Mouse (Mus musculus) brain, embryonic 14.5 days (tissue): ENCODE measurements around the gene Trim17. TPM values are rescaled to one million over a fixed set of nuclear protein-coding genes. Genes with fewer than 3 reads are reported as not detected.
A peak's percentile ranks its signal among the peaks of the same experiment; 100 is the strongest.

Experiments
- DNase-seq: peaks from one replicate; pipeline ENCODE4 v3.0.0-alpha.2; 2011; ENCODE audit warnings: low read depth
- CTCF ChIP-seq: fragments of 200-500 bp; IDR thresholded peaks from 2 replicates; pipeline ENCODE4 v1.5.1; 2012; ENCODE audit warnings: inconsistent platforms, mild to moderate bottlenecking, moderate library complexity, borderline replicate concordance; ENCODE audit not compliant: insufficient read depth, insufficient read length; ENCODE audit errors: extremely low read depth
- POLR2A ChIP-seq: fragments of 200-500 bp; IDR thresholded peaks from 2 replicates; pipeline ENCODE4 v1.6.1; 2012; ENCODE audit warnings: mild to moderate bottlenecking, inconsistent platforms, borderline replicate concordance; ENCODE audit not compliant: poor library complexity, insufficient read depth, insufficient read length, severe bottlenecking; ENCODE audit errors: extremely low read depth
- polyA plus RNA-seq: library from polyadenylated mRNA; depleted of rRNA; stranded (reverse); fragments of >200 nt; gene quantifications from 2 replicates; pipeline ENCODE4 v1.2.3, GENCODE M21; 2012

Trim17 gene
- polyA plus RNA-seq, 1 experiment, result 2.2 TPM

DNA sequence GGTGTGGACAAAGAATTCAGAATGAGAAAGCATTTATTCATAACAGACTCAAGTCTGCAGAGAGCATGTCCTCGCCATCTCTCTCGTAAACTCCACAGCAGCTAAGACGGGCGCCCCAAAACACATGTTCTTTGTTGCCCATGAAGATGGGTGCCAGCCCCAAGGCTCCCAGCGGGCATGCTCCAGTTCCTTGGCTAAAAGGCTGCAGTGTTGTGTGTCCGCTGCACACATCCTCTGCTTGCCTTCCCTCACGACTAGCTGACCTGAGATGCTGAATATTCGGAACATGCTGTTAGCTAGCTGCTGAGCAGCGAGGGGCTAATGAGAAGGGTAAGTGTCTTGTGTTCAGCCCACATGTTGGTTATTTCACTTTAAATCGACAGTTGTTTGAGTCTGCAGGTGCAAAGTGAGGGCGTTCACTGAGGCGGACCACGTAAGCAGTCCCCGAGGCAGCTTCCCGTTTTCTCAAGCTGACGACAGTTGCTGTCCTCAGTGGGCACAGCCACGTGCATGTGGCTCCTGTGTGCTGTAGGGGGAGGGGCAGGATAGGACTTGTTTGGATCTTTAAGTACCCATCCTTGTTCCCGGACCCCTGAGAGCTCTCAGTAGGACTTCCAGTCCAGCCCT, 28.1 kb downstream of the Trim17 start:
- no peak for TF ChIP-seq POLR2A
- no peak for TF ChIP-seq CTCF

DNA sequence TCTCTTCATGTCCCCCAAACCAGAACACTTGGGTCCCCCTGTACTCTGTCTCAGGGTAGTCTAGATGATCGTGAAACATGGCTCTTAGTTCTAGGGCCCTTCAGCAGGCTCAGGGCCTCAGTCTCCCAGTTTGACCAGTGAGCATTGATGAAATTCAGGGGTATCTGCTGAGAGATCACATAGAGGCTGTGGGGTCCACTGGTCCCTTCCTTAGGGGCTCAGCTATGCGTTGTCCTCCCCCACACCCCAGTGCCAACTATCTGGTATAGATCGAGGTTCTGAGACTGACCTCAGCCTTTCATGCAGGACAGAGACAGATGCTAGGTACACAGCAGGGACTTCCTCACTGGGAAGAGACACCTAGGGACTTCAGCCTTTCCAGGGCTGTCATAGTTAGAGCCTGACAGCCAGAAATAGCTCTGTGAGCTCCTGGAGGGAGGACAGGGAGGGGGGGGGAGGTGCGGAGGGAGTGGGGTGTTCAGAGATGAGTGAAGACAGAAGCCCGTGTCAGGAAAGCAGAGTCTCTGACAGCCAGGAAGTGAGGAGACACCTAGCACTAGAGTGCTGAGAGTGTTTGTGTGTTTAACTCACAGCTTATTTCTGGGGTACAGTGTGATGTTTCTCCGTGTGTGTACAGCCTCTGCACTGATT, 29.3 kb downstream of the Trim17 start:
- no peak for DNase-seq
- no peak for TF ChIP-seq CTCF
- no peak for TF ChIP-seq POLR2A

More for the DNA sequence above, 28.1 kb downstream of the Trim17 start:
- no peak for DNase-seq

DNA sequence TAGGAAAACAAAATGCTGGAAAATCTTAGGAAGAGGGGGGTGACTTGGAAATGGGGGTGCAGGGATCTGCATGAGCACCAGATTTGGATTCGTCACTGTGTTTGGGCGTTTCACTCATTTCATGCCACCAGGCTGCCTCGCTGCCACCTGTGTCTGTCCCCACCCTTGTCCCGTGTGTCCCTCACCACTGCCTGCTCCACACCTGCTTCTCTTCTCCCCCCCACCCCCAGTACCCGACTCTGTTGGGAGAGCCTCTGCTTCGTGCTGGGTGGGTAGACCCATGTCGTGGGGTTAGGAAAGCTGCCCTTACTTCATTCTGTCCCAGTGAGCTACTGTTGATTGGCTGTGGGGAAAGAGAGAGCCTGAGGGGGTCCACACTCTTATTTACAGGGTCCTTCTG, 30.2 kb downstream of the Trim17 start:
- TF ChIP-seq CTCF (no peak), POLR2A (no peak)
- no peak for DNase-seq

DNA sequence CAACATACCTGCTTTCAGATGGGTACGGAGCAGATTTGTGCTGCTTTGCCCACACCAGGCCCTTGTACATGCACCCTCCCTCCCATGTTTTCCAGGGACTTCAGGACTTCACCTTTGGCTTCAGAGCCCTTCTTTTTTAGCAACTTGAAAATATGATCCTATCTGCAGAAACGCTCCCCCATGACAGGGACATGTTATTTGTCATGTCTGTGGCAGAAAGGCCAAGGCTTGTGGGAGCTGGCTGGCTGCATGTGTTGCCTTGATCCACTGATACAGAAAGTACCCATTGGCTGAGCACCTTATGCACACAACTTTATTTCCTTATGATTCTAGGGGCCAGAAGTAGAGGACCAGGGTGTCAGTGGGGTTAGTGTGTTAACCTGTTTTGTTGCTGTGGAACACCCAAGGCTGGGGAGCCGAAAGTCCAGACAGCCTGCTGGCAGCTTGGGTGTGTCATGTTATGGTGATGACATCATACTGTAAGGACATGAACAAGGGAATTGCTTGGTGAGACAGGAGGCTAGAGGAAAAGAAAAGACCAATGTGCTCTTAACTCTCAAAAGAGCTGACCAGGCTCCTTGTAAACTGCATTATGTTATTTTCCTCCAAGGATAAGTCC, 30.9 kb downstream of the Trim17 start:
- TF ChIP-seq POLR2A (no peak), CTCF (no peak)
- no peak for DNase-seq

DNA sequence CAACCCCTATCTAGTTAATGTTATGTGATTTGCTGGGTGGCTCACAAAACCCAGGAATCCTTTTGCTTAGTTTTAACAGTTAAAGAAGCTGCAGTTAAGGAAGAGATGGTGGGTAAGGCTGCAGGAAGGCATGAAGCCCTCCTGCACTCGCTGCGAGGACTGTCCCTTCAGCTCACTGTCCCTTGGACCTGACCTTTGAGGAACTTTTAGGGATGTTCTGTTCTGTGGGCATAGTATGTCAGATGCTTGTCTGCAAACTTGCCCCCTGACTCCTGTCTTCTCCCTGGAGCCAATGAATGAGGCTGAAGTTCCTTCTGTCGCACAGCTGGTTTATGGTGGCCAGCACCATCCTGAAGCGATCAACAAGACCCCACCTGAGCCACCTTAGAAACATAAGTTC, 34.7 kb downstream of the Trim17 start:
- TF ChIP-seq CTCF (no peak), POLR2A (no peak)
- DNase-seq, result no peak

DNA sequence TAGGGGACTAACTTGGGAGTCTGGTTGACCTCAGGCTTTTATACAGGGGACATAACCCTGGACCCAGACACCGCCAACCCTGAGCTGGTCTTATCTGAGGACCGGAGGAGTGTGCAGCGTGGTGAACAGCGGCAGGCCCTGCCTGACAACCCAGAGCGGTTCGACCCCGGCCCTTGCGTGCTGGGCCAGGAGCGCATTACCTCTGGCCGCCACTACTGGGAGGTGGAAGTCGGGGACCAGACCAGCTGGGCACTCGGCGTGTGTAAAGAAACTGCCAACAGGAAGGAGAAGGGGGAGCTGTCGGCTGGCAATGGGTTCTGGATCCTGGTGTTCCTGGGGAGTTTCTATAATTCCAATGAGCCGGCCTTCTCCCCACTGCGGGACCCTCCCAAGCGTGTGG, 35.7 kb downstream of the Trim17 start:
- no peak for TF ChIP-seq POLR2A
- TF ChIP-seq CTCF, result no peak
- no peak for DNase-seq

DNA sequence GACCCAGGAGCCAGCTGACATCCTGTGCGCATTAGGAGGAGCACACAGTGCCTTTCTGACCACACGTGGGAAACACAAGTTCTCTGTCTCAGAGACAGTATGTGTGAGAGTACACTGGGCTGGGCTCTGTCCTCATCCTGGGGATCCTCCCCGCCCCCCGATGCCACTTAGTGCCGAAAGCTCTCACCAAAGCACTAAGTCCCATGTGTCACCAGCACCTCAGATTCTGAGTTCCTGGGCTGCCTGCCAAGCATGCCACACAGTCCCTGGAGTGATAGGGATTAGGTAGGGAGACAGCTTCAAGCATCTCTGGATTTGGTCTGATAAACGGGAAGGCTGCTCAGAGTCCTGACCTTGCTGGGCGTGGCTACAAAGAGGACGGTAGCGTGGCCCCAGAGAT, 36.3 kb downstream of the Trim17 start:
- TF ChIP-seq POLR2A, result no peak
- TF ChIP-seq CTCF, result no peak
- no peak for DNase-seq

DNA sequence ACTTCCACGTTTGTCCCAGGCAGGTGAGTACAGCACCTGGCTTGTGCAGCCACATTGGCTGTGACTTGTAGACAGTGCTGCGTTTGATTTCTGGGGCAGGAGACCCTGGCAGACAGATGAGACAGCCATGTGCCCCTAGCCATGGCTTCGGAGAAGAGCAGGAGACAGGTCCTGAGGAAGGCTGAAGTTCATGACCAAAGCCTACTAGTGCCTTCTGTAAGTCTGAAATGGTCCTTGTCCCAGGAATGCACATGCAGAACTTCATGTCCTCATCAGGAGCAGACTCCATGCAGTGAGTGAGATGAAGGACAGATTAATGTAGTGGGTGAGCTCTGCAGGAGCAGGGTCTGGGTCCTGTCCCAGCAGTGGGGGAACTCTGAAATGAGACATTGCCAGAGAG, 37.4 kb downstream of the Trim17 start:
- no peak for DNase-seq
- TF ChIP-seq CTCF (no peak), POLR2A (no peak)

DNA sequence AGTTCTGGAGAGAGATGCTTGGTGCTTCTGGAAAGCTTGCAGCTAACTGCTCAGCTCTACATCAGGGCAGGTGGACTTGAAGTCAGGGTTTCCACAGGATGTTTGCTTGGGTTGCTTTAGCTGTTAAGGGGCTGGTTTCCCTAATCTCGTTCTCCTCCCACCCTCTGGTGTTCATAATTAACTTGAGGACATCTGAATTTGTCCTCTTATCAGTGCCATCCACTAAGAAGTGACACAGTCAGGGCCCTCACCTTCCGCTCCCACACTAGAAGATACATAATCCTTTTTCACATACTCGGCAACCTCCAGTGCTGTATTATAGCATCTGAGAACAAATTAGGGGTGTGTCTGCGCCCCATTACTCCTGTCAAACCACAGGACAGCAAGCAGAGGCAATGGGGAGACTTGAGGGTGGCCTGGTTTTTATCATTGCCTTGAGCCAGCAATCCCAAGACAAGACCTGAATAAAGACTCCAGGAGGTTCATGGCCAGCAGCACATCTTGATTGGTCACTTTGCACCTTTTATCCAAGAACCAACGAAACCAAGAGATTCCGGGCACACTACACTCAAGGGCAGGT, 38.7 kb downstream of the Trim17 start:
- DNase-seq, result no peak
- no peak for TF ChIP-seq CTCF
- TF ChIP-seq POLR2A, result no peak

DNA sequence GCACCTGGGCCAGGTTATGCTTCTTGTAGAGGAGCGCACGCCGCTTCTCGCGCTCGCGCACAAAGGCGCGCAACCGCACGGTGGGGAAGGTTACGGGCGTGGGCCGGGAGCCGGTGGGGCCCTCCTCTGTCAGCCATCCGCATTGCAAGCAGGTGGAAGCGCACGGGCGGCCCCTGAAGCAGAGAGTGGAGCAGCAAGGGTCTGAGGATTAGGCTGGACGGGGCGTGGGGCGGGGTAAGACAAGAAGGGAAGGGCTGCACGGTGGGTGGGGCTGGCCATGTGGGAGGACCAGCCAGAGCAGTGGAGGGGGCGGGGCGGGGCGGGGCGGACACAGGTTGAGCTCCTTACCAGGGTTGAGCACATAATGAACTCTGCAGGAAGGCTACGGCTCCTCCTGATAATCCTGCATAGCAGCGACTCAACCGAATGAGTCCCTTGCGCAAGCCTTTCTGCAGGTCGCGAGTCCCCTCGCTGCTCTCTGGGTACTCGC, 39.9 kb downstream of the Trim17 start:
- TF ChIP-seq POLR2A (no peak), CTCF (peak; percentile 23; the same call in 1 of the 2 replicates)
- peak; percentile 53 for DNase-seq

DNA sequence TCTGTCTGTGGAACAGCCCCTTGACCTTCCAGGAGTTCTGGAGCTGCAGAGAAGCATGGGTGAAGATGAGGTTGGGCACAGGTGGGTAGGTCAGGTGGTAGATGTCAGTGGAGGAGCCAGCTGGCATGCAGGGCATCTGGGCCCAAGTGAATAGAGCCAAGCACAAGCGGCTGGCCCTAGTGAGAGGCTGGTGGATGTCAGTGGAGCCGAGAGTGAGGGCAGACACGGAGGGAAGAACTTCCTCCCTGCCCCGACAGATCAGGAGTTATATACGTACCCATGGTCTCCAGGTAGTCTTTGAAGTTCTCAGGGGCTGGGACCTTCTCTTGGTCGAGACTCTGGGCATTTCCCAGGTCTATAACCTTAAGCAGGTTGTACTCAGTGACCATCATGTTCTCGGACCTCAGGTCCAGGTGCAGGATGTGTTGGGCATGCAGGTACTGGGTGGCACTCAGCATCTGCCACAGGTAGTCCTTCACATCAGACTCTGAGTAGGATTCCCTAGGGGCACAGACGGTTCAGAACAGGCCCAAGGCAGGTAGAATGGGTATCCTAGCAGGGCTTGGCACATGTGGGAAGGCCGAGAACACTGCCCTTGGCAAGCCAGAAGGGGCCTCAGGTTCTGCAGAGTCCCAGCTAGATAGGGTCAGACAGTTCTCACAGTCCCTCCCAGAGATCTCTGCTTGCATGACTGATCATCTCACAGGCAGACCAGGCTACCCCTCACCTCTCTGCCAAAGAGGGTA, 40.7 kb downstream of the Trim17 start:
- DNase-seq, result no peak
- TF ChIP-seq POLR2A (no peak), CTCF (no peak)

DNA sequence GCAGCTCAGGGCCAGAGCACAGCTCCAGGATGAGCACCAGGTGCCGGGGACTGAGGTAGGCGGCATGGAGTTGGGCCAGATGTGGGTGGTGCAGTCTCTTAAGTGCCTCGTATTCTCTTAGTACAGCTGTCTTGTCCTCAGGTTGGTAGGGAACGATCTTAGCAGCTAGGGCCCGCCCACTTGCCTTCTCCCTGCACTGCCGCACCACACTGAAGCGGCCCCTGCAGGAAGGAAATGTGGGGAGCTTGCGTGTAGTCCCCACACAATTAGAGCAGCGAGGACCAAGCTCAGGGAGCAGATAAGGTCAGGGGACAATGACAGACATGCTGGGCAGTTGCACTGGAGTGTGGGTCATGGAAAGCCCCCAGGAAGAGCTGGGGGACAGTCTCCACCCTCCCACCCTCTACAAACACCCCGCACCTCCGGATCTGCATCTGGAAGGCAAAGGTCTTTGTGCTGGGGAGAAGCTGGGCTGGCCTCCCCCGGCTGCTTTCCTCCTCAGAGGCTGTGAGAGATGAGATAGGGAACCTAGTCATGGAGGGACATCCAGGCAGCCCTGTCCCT, 41.4 kb downstream of the Trim17 start:
- DNase-seq, result no peak
- no peak for TF ChIP-seq CTCF
- TF ChIP-seq POLR2A, result no peak
